Mouse (Mus musculus) urinary bladder, postnatal 14 days (tissue): ENCODE measurements around the gene Glis1.
A peak's percentile ranks its signal among the peaks of the same experiment; 100 is the strongest.

Source experiments
- DNase-seq: peaks from one replicate; pipeline ENCODE4 v3.0.0; 2021; ENCODE audit warnings: low spot score

Gene Glis1

DNA sequence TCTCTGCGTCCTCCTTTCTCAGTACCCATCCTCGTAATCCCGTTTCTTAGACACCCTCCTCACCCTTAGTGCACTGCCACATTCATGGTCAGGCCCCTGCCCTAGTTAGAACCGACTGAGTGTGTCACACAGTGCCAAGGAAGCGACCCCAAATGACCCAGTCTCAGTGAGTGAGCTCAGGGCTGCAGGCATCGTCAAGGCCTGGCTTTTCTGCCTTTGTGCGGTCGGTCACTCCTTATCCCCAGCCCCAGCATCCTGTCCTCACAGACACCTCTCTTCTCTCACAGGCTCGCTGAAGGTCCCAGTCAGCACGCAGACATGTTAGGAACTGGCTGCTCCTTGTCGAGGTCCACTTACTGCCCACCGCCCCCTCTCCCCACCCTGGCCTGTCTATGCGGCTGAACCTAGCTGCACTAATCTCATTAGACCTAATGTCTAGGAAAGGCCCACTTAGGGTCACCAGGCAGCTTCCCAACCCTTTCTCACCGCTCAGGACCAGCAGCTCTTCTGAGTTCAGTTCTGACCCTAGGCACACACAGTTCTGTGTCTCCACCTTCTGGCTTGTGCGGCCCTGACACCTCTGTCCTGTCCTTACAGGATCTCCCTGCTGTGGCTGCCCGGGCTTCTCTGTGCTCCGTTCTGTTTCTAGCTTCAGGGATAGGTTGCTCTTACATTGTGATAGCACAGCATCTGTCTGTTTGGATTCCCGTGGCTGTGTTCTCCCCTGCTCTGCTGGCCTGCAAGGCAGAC, 18.1 kb downstream of the Glis1 start:
- DNase-seq = no peak

GRCm38 (mm10) chr4:107453141-107453984, 19.0 kb downstream of the Glis1 start:
- DNase-seq = peak; percentile 88

DNA sequence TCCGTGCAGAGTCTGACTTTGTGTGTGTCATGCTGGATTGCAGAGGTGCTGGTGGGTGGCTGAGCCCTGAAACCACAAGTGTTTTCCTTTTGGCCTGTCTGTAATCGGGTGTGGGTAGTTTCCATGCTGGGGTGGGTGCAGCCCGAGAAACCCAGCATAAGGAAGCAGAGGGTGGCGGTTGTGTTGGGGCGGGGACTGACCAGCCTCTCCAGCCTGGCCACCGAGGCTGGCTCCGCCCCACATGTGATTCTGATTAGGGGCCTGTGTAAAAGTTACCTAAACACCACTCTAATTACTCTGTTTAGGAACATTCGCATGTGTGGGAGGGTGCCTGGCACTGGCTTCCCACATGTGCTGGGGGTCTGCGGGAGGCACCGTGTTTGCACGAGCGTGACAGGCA, 23.2 kb downstream of the Glis1 start:
- no peak for DNase-seq

GRCm38 (mm10) chr4:107458907-107459306, 24.5 kb downstream of the Glis1 start:
- DNase-seq = no peak

- DNase-seq = no peak
Measured at GRCm38 (mm10) chr4:107459461-107459860, 25.1 kb downstream of the Glis1 start.

GRCm38 (mm10) chr4:107460468-107460867, 26.1 kb downstream of the Glis1 start:
- DNase-seq = no peak

DNA sequence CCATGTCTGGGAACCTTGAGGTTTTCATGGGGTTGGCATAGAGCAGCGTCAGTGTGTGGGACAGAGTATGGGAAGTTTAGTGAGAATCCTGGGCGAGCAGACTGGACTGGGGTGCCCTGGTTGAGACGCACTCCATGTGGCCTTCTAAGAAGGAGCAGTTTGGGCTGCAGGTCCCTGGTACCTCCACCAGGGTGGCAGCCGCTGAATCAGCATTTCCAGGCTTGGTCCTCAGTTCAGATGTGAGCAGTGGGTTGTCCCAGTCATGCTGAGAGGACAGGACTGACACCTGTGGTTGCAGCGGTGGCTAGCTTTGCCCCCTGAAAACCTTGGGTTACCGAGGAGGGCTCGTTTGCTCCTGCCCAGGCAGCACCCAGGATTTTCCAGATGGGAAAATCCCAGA, 33.4 kb downstream of the Glis1 start:
- no peak for DNase-seq

GRCm38 (mm10) chr4:107468264-107468663, 33.9 kb downstream of the Glis1 start:
- peak; percentile 71 for DNase-seq

DNA sequence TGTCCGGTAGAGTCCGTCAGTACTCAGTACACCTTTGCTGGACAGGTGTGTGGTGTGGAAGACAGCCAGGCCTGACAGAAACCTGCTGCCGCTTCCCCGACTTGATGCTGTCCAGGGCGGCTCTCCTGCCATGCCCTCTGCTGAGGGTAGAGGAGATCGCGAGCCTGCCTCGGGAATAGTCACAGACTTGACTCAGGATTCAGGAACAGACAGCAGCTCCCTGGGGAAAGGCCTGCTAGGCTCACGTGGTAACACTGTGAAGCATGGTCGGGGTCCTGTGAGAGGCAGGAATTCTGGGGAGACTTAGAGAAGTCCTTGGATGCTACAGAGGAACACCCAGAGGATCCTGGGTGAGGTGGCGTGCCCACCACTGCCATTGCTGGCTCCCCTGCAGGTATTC, 34.4 kb downstream of the Glis1 start:
- DNase-seq = no peak

DNA sequence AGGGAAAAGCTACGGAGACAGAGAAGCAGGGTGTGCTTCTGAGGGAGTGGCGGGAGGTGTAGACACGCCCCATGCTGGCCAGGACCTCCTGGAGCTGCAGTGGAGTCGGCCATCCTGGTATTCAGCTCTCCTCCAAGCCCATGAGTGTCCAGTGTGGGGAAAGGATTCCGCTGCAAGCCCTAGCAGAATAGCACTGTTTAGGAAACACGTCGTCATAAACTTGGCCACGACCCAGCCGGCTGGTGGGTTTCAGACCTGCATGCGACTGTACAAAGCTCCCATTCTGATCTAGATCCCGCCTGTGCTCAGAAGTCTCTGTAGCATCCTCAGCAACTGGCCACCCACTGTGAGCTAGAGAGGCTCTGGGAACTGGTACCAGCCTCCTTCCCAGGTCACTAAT, 41.9 kb downstream of the Glis1 start:
- DNase-seq = no peak

DNA sequence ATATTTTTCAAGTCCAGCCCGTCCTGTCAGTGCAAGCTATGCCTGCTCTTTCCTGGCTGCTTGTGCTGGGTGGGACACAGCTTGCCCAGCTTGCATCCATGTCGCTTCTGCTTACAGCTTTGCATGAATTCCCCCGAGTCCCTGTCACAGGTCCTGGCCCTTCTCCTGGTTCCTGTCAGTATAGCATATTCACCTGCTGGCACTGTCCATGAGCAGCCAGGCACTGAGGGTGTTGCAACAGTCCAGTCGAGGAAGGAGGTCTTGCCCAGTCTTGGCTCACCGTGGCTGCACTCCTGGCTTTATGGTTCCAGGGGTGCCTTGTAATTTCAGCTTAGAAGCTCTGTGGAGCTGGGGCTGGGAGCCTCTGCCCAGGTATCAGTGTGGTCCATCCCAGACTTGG, 44.6 kb downstream of the Glis1 start:
- DNase-seq = no peak

- no peak for DNase-seq
Measured at GRCm38 (mm10) chr4:107482541-107482940, 48.1 kb downstream of the Glis1 start.

DNA sequence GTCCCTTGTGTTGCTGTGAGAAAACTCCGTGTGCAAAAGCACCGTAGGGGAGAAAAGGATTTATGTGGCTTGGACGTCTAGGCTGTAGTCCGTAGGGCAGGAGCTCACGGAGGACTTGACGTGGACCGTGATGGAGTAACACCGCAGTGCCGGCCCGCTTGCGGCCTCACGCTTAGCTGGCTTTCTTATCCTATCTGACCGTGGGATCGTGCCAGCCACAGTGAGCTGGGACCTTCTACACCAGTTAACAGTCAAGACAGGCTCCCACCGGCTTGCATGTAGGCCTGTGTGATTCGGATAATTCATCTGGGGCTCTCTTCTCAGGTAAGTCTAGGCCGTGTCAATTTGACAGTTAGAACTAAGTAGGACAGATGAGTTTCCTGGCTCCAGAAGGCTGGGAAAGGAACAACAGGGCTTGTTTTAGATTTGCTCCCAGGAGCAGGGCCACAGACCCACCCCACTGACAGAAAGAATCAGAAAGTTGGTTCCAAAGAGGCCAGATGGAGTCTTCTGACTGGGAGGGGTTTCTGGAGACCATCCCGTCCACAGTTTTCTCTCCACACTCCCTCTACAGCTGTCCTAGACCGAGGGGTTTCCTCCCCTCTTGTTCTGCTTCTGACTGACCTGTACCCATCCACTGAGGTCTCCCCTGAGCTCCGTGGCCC, 49.3 kb downstream of the Glis1 start:
- no peak for DNase-seq

DNA sequence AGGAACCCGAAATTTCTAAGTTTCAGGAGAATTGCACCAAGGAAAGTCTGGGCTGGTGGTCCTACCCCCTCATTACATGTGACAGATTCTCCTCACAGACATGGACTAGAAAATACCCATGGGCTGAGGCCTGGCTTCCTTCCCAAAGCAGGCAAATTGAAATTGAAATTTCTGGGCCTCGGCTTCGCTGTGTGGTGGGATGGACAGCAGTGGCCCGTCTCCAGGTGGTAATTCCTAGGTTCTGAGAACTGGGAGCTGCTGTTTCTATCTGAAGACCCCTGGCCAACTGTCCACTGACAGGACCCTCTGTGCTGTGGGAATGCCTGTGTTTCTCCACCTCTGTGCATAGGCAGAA, 49.8 kb downstream of the Glis1 start:
- no peak for DNase-seq

- DNase-seq = no peak
Measured at GRCm38 (mm10) chr4:107485903-107486302, 51.5 kb downstream of the Glis1 start.

DNA sequence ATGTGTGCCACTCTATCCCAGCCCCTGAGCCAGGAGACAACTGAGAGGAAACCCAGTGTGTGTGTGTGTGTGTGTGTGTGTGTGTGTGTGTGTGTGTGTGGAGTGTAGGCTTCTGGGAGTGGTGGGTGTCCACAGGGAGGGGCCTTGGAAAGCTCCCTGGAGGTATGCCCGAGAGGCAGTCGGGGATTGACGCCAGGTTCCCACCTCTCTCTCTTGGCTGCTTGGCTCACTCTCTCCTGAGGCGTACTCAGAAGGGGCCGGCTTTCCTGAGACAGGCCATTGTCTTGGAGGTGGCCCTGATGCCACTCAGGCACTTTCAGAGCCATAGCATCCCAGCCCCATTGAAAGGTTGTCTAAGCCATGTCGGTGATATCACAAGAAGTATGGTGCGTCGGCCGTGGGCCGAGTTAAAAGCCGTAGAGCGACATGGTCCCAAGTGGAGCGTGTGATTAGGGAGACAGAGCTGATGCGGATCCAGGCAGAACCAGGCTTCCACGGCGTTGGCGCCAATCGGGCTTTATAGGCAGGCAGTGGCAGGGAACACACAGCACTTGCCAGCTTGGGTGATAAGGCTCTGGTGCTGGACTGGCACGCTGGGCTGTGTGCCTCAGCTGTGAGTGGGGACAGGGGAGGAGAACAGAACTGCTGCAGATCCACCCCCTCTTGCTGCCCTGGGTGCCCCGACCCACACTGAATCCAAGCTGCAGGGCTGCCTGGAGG, 54.9 kb downstream of the Glis1 start:
- DNase-seq = no peak

GRCm38 (mm10) chr4:107492991-107493390, 58.6 kb downstream of the Glis1 start:
- no peak for DNase-seq

DNA sequence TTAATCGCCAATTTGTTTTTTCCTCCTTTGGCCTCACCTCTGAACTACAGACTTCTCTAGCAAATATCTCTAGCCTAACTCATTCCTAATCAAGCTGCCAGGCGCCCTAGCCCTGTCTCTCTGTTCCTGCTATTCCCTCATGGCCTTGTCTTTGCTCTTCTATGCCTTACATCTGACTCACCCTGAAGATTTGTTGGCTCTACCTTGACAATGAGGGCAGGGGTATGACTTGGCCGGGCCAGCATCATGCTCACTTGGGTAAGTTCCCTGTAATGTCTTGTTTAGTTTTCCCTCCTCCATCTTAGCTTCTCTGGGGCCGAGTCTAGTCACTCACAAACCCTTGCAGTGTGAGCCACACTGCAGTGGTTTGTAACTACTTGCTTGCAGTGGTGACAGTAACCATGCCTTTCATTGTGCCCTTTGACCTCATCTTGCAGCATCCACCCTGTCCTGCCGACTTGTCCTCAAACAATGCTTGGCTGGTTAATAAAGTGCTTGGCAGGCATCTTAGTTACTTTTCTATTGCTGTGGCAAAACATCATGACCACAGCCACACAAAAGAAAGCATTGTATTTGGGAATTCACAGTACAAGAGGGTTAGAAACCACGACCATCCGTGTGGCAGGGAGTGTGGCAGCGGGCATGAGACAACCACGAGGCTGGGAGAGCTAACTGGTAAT, 61.5 kb downstream of the Glis1 start:
- DNase-seq = no peak

DNA sequence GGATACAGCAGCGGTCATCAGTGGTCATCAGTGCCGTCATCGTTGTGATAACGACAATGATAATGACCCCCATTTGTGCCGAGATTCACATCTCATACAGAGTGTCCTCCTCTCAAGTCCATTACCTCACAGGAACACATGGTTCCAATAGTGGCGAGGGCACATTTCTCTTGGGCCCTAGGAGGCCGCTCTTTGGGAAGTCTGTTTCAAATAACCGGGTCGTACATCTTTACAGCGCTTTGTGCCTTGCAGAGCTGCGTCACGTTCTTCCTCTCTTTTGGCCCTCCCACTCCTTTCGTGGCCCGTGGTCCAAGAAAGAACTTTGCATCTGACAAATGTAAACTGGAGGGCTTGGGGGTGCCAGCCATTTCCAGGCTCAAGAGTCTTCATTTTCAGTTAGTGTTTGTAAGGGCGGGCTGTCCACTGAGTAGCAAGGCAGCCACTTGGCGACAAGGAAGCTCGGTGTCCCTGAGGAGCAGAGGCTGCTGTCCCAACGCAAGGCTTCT, 63.1 kb downstream of the Glis1 start:
- DNase-seq = no peak

GRCm38 (mm10) chr4:107502601-107503051, 68.2 kb downstream of the Glis1 start:
- no peak for DNase-seq

GRCm38 (mm10) chr4:107514981-107515380, 80.6 kb downstream of the Glis1 start:
- no peak for DNase-seq
